Mouse (Mus musculus) lung, adult 2 months (tissue): Measurements from ENCODE around the gene Dnajc10. TPM values are rescaled to one million over a fixed set of nuclear protein-coding genes. Genes with fewer than 3 reads are reported as not detected.

Source experiments
- DNase-seq: peaks from one replicate; pipeline ENCODE4 v3.0.0; 2022
- H3K4me1 ChIP-seq: fragments of 200-500 bp; 2 replicates; pipeline ENCODE4 v1.6.1; 2011; ENCODE audit warnings: low read length; ENCODE audit not compliant: control insufficient read depth, insufficient read depth
- H3K4me3 ChIP-seq: fragments of 200-500 bp; replicated peaks from 2 replicates; pipeline ENCODE3; 2011; ENCODE audit warnings: low read depth, mild to moderate bottlenecking, control low read depth, low read length; ENCODE audit errors: extremely low read depth
- CTCF ChIP-seq: fragments of 200-500 bp; IDR thresholded peaks from 2 replicates; pipeline ENCODE4 v1.5.1; 2011; ENCODE audit warnings: mild to moderate bottlenecking, low read length, control low read depth; ENCODE audit not compliant: insufficient read depth
- POLR2A ChIP-seq: fragments of 200-500 bp; IDR thresholded peaks from 2 replicates; pipeline ENCODE4 v1.6.1; 2011; ENCODE audit warnings: low read depth, mild to moderate bottlenecking, control low read depth, low read length, borderline replicate concordance; ENCODE audit errors: extremely low read depth
- WGBS: fragments of 180-500 bp; shearing (Covaris S2); methylation state at CpG from one replicate; pipeline ENCODE4 v1.1.7; 2018; 5-methylcytosine and 5-hydroxymethylcytosine counted together
- polyA plus RNA-seq: library from polyadenylated mRNA; depleted of rRNA; stranded (reverse); fragments of >200 nt; gene quantifications from 2 replicates; pipeline ENCODE4 v1.2.3, GENCODE M21; 2012; rRNA removed

Dnajc10 gene
- polyA plus RNA-seq: 19.6 and 27.1 TPM in 2 replicates

GRCm38 (mm10) chr2:80315242-80316161, at the start of gene Dnajc10:
Dnajc10 (plus strand) TSS chr2:80315466.
- WGBS: under 1% methylated on average over 72 of the region's 72 CpGs
- Histone ChIP-seq H3K4me3 (peak within 1 kb of the TSS; percentile 91), H3K4me1 (peaks cover 4% of the 10 kb centered on the region; the same call in 1 of the 2 replicates)
- no peak for TF ChIP-seq CTCF
- peak; percentile 71; the same call in 1 of the 2 replicates for TF ChIP-seq POLR2A
- peak; percentile 95 for DNase-seq

- peak; percentile 14 for DNase-seq
- no peak for TF ChIP-seq POLR2A
- peak; percentile 71 for TF ChIP-seq CTCF
- 9% methylated on average over 11 of the region's 11 CpGs for WGBS
These were observed 48.4 kb upstream of the Dnajc10 start for GRCm38 (mm10) chr2:80266894-80267293.

GRCm38 (mm10) chr2:80268053-80268452, 47.2 kb upstream of the Dnajc10 start:
- Histone ChIP-seq H3K4me3 (no peak overlapping the region), H3K4me1 (0 out of 2 replicates have a peak, but pooled peaks cover 2% of the 10 kb centered on the region)
- WGBS: 58% methylated on average over 4 of the region's 4 CpGs
- no peak for DNase-seq
- TF ChIP-seq POLR2A (no peak), CTCF (no peak)

More at GRCm38 (mm10) chr2:80266894-80267293, 48.4 kb upstream of the Dnajc10 start:
- 0 out of 2 replicates have a peak, but pooled peaks cover 2% of the 10 kb centered on the region for H3K4me1 ChIP-seq
- H3K4me3 ChIP-seq: no peak overlapping the region

GRCm38 (mm10) chr2:80271431-80271830, 43.8 kb upstream of the Dnajc10 start:
- WGBS: 46% methylated on average over 1 of the region's 1 CpGs
- no peak for TF ChIP-seq POLR2A
- no peak for TF ChIP-seq CTCF

GRCm38 (mm10) chr2:80273038-80273437, 42.2 kb upstream of the Dnajc10 start:
- DNase-seq: no peak
- TF ChIP-seq POLR2A (no peak), CTCF (no peak)
- no peak overlapping the region for H3K4me3 ChIP-seq
- no peaks in the 10 kb centered on the region for H3K4me1 ChIP-seq
- 74% methylated on average over 3 of the region's 3 CpGs for WGBS

More at GRCm38 (mm10) chr2:80271431-80271830, 43.8 kb upstream of the Dnajc10 start:
- Histone ChIP-seq H3K4me1 (0 out of 2 replicates have a peak, but pooled peaks cover 2% of the 10 kb centered on the region), H3K4me3 (no peak overlapping the region)
- DNase-seq: no peak

GRCm38 (mm10) chr2:80273763-80274162, 41.5 kb upstream of the Dnajc10 start:
- TF ChIP-seq CTCF (no peak), POLR2A (no peak)
- 73% methylated on average over 4 of the region's 4 CpGs for whole genome bisulfite sequencing
- DNase-seq: no peak
- Histone ChIP-seq H3K4me1 (no peaks in the 10 kb centered on the region), H3K4me3 (no peak overlapping the region)

GRCm38 (mm10) chr2:80275136-80275535, 40.1 kb upstream of the Dnajc10 start:
- TF ChIP-seq POLR2A (no peak), CTCF (no peak)
- 50% methylated on average over 2 of the region's 2 CpGs for WGBS
- Histone ChIP-seq H3K4me1 (no peaks in the 10 kb centered on the region), H3K4me3 (no peak overlapping the region)
- DNase-seq: no peak

GRCm38 (mm10) chr2:80282214-80282613, 33.1 kb upstream of the Dnajc10 start:
- Histone ChIP-seq H3K4me1 (no peaks in the 10 kb centered on the region), H3K4me3 (no peak overlapping the region)
- WGBS: 57% methylated on average over 2 of the region's 2 CpGs
- no peak for DNase-seq
- TF ChIP-seq POLR2A (no peak), CTCF (no peak)

GRCm38 (mm10) chr2:80286397-80286796, 28.9 kb upstream of the Dnajc10 start:
- TF ChIP-seq POLR2A: no peak
- TF ChIP-seq CTCF: no peak
- Histone ChIP-seq H3K4me3 (no peak overlapping the region), H3K4me1 (no peaks in the 10 kb centered on the region)
- no peak for DNase-seq
- WGBS: 90% methylated on average over 4 of the region's 4 CpGs

- 76% methylated on average over 8 of the region's 8 CpGs for WGBS
- Histone ChIP-seq H3K4me3 (no peak within 1 kb of the TSS), H3K4me1 (no peaks in the 10 kb centered on the region)
- TF ChIP-seq CTCF: no peak
- no peak for TF ChIP-seq POLR2A
- DNase-seq: no peak
These were observed 23.1 kb upstream of the Dnajc10 start, which contains the start of gene Prdx6b for GRCm38 (mm10) chr2:80292172-80292571. Prdx6b (plus strand) TSS chr2:80292472.
